Mouse (Mus musculus): ENCODE measurements around the gene Rspo4. TPM values are rescaled to one million over a fixed set of nuclear protein-coding genes. Genes with fewer than 3 reads are reported as not detected.

The Rspo4 gene
- under 1 TPM; 0.20 to 0.39 TPM for total RNA-seq (2021)
- long read RNA-seq, experiment 1, result 0 reads
- long read RNA-seq, experiment 2, result 0 reads

DNA sequence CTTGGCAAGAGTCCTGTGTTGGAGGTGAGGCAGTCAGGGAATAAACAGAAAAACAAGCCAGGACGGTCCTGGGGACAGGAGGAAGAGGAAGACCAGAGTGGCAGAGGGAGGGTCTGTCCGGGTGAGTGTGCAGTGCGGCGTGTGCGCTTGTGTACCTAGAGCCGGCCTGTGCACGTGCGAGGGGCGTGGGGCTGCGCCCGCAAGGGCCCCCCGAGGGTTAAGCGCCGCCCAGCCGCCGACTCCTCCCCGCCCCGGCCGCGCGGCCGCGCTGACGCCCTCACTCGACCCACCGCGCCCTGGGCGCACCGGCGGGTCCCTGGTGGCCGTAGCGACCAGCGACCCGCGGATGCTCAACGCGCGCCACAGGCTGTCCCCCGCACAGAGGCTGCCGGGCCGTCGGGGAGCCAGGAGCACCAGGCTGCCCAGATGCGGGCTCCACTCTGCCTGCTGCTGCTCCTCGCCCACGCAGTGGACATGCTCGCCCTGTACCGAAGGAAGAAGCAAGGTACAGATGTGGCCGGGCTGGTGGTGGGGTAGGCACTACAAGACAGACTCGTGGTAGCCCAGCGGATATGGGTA, at the start of gene Rspo4:
Gene Rspo4, plus strand, starts transcription at position 280 of the 579 bp plus-strand sequence.
- DNase-seq (ENCODE audit: low spot score in 2 of 2), result no peak

DNA sequence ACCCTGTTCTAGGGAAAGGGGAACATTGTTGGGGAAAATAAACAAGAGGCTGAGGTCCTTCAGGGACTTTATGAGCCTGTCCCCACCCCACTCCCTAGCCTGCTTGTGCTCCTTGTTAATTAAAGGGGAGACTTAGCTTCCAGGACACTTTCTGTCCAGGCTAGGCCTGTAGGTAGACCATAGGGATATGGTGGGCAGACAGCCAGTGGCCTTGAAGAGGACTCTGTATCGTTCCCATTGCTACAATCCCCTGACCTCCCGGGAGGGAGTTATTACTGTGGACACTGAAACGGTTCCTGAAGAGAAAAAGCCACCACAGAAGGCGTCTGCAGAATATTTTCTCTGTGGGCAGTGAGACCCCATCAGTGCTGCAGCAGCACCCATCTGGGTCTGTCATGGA, 27.1 kb upstream of the Rspo4 start:
- DNase-seq (ENCODE audit: low spot score in 2 of 2), result no peak

DNA sequence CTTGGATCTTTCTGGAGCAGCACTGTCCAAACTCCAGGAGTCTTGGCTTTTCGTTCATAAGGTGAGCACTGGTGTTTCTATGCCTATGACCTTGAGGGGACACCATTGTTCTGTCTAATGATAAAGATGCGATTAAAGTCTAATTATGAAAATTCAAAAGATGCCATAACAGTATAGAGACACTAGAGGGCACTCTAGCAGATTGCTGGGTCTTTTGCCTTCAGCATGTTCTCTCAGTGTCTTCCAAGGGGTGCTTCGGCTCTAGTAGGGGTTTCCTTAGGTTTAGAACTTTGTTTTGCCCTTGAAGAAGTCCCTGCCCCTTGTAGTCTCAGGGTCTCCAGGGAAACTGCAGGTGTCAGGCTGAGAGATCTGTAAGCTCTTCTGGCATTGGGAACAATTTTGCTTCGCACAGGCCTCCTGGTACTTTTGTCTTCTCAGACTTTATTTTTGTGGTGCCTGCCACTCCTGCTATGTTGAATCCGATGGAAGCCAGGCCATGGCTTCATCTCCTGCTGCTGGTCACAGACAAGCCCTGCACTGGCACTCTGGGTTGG, 19.6 kb downstream of the Rspo4 start:
- DNase-seq (ENCODE audit: low spot score in 2 of 2), result no peak

DNA sequence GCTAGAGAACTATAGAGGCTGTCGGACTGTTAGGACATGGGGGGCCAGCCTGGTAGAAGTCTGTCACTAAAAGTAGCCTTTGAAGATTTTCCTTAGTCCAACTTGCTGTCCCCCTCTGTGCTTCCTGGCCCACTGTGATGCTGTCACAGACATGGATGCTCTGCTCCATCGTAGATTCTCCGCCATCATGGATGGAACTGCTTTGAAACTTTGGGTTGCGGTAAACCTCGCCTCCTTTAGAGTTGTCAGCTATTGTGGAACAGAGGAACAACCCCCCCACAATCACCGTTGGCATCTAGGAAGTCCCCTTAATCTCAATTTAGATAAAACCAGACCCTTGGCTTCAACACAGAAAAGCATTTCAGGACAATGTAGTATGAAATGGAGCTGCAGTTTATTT, 22.2 kb downstream of the Rspo4 start:
- no peak for DNase-seq (ENCODE audit: low spot score in 2 of 2)

DNA sequence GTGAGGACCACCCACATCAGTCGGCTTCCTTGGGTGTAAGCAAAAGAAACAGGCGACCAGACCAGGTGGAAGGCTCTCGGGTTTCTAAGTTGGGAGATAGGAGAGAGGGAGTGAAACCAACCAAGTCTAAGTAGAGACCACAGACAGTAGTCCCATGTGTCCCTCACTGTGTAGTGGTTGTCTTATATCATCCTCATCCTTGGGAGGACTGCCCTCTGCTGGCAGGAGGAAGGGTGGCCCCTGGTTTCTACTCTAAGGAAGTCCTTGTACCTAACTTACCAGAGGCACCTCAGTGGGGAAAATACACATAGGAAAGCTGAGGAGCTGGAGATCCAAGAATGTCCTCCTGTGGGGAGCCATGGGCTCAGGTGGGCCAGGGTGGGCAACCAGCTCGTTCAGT, 23.8 kb downstream of the Rspo4 start:
- DNase-seq (ENCODE audit: low spot score in 2 of 2), result peak in 1 of 2 experiments; percentile 37

DNA sequence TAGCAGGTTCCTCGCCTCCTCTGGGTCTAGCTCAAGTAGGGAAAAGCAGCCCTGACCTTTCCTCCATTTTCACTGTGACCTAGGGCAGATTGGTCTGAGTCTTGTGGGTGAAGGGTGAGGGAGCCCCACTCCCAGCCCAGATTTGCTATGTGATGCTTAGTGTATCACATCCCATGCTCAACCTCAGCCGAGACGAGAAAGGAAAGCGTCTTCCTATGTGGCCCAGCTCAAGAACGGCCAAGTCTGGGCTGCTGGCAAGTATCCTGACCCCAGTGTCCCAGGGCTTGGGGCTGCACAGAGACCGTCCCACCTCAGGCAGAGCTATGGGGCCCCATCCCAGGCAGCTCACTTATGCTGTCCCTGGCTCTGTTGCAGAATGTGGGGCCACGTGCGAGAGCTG, 25.5 kb downstream of the Rspo4 start:
- no peak for DNase-seq (ENCODE audit: low spot score in 2 of 2)

DNA sequence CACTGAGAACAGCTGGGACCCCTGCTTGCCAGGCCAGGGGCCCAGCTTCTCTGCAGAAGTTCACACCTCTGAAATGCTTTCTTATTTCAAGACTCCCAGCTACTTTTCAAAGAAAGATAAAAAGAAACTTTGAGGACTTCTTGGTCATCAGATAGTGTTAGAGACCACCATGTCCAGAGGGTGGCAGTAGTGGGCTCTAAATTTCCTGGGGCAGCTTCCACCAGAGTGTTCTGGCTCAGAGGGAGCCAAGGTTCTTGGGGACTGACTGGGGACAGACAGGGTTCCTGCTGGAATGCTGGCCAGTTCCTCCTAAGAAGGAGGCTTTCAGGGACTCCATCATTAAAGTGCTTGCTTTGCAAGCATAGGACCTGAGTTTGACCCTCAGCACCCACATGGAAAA, 31.8 kb downstream of the Rspo4 start:
- no peak for DNase-seq (ENCODE audit: low spot score in 2 of 2)

DNA sequence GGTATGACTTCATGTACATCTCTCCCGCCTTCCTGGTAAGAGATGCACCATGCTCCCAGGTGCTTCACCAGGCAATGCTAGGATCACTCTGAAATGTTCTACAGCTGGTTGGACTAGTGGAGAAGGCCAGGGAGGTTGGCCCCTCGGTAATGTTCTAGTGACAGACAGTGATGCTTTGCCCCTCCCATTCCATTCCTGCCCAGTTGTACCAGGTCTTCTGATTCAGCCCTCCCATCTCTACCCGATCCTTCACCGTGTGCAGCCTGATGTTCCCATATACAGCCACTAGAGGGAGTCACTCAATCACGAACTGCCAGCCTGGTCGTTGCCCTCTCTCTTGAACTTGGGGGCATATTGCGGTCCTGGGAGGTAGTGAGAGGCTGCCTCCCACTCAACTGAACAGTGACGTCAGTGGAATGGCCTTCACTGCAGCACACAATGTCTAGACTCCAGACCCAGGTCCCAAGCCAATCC, 33.3 kb downstream of the Rspo4 start:
- peak in 1 of 2 experiments; percentile 27 for DNase-seq (ENCODE audit: low spot score in 2 of 2)

DNA sequence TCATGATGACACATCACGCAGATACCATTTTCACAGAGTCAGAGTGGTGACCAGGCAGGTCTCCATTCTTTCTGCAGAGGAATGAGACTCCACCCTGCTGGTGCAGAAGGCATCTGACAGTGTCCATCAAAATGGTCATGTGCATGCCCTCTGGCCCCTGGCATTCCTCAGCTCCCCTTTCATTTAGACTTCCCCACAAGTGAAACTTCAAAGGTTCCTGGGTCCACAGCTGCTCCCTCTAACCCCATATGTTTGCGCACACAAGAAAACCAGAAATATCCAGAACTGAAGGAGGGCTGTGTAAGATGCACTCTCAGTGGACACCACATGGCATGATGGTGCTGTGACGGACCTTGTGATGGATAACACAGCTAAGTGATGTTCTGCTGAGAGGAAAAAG, 35.9 kb downstream of the Rspo4 start:
- no peak for DNase-seq (ENCODE audit: low spot score in 2 of 2)

DNA sequence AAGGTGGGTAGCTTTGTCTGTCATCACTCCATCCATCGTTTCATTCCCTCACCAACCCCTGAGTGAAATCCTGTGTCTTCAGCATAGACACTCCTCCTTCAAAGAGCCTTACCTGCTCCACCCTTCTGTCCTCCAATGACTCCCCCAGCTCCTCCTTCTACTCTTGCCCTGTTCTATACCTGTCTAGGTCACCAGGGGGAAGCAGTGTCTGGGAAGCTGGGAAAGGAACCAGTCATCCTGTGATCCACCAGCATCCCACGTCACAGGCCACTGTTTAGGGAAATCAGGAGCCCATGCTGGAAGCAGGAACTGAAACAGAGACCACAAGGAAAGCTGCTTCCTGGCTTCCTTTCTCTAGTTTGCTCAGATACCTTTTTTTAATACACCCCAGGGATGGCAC, 37.0 kb downstream of the Rspo4 start:
- no peak for DNase-seq (ENCODE audit: low spot score in 2 of 2)

DNA sequence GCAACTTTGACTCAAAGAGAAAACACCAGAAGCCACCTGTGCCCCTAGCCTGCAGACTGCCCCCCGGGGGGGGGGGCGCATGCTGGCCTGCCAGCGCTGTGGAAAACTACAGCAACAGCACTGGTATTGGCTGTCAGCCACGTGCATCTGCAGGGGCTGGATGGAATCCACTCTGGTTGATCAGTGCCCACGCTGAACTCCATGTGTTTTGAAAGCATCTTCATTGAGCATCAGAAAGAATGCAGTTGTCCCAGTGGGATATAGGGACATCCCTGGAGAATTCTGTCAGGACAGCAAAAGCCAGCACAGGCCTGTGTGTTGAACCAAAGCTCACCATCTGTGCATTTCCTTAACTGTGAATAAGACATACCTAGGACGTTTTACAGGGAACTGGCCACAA, 48.3 kb downstream of the Rspo4 start:
- no peak for DNase-seq (ENCODE audit: low spot score in 2 of 2)

DNA sequence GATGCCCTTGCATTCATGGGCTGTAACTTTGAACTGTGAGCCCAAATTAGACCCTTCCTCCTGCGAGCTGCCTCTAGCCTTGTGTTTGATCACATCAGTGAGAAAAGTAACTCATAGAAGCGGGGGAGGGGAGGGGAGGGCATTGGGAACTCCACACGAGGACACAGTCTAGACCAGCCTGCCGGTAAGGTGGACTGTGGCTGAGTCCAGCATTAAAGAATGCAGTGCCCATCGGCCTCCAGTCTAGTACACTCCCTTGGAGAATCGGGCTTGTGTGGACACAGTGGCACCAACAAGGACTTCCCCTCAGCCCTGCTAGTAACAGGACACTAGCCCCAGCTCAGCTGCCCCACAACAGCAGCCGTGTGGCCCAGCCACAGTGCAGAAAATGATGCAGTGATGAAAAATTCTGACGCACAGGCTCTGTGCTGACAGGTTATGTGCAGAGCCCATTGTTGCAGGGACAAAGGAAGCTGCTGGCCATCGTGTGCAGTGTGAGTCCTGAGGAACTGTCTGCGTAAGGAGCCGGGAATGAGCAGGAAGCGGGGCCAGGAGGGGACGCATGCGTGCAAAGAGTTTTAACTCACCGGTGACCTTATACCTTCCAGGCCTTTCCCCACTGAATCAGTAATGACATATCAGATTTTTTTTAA, 50.5 kb downstream of the Rspo4 start:
- no peak for DNase-seq (ENCODE audit: low spot score in 2 of 2)

DNA sequence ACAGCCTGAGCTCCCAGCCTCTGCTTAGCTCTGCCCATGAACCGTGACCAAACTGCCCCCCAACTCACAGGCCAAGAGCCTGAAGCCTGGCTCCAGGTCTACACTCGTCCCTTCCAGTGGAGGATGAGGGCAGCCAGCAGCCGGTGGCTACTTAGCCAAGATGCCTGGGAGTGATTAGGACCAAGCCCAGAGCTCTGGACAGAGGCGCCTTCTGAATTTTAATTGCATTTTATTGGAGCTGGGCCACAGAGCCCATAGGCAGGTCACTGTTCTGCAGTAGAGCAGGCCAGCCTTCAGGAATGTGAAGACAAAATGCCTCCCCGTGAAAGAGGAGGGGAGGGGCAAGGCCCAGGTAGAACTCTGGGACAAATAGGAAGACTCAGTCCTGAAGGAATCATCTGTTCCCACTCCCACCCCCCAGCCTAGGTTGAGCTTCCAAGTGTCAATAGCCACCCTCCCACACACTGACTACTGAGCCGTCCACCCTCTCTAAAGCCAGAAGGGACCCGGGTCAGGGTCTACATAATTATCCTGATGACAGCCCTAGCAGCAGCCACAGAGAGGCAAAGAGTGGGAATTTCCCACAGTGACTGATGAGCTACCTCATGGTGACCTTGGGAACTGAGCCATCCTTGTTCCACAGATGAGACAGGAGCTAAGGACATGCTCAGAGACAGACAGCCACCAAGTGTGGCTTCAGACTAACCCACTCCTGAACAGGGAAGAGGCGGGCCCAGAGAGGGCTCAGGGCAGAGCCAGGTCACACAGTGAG, 51.7 kb downstream of the Rspo4 start:
- DNase-seq (ENCODE audit: low spot score in 2 of 2), result no peak

DNA sequence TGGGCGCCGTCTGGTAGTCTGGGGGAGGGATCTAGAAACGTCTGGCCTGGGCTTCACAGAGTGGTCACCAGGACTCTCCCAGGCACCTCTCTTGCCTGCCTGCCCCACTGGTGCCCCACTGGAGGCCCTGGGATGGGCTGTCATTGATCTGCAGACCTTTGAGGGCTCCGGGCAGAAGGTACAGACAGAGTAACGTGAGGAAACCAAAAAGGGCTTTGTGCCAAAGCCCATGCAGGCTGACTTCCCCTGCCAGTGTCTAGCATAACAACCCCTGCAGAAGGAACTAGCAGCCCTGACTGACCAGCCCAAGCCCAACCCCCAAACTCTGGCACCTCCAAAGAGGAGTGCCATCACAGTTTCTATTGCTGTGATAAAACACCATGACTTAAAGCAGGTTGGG, 53.2 kb downstream of the Rspo4 start:
- DNase-seq (ENCODE audit: low spot score in 2 of 2), result no peak

DNA sequence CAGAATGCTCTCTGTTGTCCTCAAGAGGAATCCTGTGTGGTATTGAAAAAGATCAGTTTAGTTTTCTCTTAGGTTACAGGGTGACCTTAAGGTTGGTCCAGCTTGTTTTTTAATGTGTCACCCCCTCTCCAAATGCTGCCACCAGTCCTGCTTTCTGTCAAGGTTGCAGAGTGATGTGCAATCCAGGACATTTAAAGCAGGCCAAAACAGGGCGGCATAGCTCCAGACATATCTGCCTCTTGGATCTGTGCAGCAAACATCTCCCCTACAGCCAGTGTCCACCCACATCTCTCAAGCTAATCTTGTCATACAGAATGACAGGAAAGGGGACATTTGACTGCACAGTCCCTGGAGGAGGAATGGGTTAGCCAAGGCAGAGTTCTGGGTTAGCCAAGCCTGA, 55.4 kb downstream of the Rspo4 start:
- DNase-seq (ENCODE audit: low spot score in 2 of 2), result no peak

DNA sequence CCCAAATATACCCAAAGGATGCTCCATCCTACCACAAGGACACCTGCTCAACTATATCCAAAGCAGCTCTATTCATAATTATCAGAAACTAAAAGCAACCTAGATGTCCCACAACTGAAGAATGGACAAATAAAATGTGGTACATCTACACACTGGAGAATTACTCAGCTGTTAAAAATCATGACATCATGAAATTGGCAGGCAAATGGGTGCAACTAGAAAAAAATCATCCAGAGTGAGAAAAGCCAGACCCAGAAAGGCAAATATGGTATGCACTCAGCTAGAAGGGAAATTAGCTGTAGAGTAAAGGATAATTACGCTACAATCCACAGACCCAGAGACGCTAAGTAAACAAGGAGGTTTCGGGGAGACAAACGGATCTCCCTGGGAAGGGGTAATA, 58.1 kb downstream of the Rspo4 start:
- no peak for DNase-seq (ENCODE audit: low spot score in 2 of 2)

DNA sequence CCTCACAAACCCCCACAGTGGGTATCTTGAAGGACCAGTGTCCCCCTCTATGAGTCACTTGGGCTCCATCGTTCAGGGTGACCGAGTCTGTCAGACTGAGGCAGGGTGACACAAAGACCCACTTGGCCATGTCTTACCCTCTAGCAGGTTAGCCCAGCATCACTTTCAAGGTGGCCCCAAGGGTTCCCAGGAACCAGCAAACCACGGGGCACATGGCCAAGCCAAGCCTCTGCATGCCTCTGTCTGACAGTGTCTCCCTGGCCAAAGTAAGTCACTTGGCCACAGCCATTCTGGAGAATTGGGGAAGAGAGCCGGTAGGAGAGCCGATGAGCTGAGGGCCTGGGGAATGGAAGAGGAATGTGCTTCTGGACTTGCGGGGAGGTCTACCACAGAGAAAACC, 60.5 kb downstream of the Rspo4 start:
- no peak for DNase-seq (ENCODE audit: low spot score in 2 of 2)

DNA sequence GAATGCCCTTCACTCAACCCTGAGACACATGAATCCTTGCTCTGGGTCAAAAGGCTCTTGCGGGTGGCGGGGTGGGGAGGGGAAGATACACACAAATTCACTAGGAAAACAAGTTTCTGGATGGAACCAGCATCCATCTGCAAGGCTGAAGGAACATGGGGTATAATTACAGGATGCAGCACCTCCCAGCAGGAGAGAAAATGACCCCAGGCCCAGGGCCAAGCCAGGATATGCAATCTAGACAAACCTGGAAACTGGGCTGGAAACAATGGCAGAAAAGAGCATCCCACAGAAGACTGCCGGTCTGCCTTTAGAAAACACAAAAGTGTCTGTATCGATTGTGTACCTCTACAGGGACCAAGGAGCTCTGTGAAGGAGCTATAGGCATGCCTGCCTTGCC, 61.2 kb downstream of the Rspo4 start:
- no peak for DNase-seq (ENCODE audit: low spot score in 2 of 2)

DNA sequence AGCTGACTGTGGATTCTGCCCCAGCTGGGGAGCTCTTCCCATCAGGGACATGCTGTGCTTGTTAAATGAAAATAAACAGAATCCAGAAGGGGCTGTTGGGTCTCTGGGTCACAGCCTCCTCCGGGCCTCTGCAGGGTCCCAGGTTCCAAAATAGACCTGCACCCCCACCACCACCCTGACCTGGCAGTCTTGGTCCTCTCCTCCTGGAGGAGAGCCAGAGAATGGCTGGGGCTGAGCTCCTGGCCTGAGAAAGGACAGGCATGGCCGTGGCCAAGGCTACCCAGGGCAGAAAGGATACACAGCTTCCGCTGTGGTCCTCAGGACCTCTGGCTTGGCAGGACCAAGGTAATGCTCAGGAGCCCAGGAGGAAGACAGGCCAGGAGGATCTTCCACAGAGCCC, 61.9 kb downstream of the Rspo4 start:
- no peak for DNase-seq (ENCODE audit: low spot score in 2 of 2)

DNA sequence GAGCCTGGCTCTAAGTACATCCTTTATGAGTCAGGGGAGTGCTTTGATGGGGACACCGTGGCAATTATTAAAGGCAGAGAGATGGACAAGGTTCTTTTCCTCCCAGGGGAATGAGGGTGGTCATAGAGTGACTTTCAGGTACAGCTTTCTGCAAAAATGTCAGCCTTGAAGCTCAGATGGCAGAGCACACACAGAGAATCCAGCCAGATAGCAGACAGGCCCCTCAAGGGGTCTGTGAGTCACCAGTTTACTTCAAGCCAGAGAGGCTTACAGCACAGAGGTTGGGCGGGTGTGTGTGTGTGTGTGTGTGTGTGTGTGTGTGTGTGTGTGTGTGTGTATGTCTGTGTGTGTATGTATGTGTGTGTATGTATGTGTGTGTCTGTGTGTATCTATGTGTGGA, 64.3 kb downstream of the Rspo4 start:
- no peak for DNase-seq (ENCODE audit: low spot score in 2 of 2)

DNA sequence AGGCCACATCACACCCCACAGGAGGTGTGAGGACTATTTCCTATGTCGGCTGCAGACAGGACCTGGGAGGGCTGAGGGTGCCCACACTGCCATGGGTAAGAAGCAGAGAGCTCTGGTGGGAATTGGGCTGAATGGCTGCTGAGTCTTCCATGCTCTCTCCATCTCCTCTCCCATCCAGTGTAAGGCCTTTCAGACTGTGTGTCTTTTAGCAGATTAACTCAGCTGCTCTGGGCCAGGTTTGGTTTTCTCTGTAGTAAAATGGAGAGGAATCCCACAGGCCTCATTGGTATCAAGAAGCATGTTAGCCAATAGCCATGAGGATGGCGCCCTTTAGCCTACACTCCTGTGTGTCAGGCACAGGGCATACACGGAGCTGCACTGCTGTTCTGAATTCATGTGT, 66.7 kb downstream of the Rspo4 start:
- DNase-seq (ENCODE audit: low spot score in 2 of 2), result no peak

DNA sequence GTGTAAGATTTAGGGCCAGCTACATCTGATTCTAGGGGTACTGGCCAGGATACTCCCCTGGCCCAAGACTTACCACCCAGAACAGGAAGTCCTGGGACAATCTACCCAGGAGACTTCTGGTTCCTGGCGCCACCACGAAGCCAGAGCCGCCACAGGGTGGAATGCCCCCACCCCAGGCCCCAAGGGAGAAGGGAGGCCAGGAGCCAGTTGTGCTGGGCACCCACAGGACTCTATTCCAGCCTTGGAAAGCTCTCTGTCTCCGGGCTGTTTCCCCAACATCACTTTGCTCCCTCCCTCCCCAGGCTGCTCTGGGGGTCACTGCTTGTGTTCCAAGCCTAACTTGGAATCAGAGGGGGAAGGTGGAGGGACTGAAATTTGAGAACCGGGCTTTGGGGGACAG, 67.8 kb downstream of the Rspo4 start:
- DNase-seq (ENCODE audit: low spot score in 2 of 2), result no peak
